Mouse (Mus musculus) monocyte, adult 2 months (primary cell): ENCODE data around the gene Pla2g15.

Experiments used
- DNase-seq, 2 experiments: peaks; one replicate each; pipeline ENCODE4 v3.0.0; 2022; ENCODE audit warnings: low spot score in 2 of 2, low read depth in 1 of 2

Pla2g15 gene

GRCm38 (mm10) chr8:106134751-106135571 is 15.2 kb upstream of the Pla2g15 start:
- DNase-seq, result no peak

DNA sequence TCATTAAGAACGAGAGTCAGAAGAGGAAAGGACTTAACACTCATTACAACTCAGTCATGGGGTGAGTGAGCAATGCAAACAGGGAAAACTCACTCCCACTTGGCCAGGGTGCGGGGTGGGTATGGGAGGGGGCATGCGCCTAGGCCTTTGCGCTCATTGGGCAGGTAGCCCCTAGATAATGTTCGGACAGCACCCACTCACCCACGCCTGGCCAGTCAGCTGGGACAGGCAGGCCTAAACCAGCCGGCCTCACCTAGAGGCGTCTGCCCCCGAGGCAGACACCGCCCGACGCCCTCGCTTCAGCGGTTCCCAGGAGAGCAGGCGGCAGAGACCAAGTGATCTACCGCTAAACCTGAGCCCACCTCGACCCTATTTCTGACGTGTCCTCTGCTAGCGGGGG is 14.5 kb upstream of the Pla2g15 start:
- no peak for DNase-seq

- DNase-seq, result no peak
Observed at GRCm38 (mm10) chr8:106136156-106137130, 13.8 kb upstream of the Pla2g15 start, which contains the start of gene Esrp2. Gene Esrp2, minus strand, starts transcription at chr8:106136974.

GRCm38 (mm10) chr8:106137218-106137905 is 12.8 kb upstream of the Pla2g15 start:
- DNase-seq, result no peak

GRCm38 (mm10) chr8:106137906-106138477 is 12.2 kb upstream of the Pla2g15 start:
- no peak for DNase-seq

DNA sequence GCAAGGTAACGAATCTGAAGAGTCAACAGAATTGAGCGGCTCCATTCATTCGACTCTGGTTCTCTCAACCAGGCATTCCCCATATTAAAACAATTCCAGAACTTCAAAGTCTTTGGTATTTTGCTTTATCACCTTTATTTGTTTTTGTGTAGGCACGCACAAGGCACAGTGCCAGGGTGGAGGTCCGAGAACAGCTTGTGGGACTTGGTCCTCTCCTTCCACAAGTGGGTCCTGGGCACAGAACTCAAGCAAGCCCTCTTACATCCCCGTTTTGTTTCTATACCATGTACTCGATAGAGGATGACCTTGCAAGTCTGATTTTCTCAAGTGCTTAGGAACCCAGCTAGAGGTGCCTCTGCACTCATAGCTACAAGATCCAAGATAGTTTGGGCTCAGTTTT is 11.6 kb upstream of the Pla2g15 start:
- DNase-seq, result no peak

DNA sequence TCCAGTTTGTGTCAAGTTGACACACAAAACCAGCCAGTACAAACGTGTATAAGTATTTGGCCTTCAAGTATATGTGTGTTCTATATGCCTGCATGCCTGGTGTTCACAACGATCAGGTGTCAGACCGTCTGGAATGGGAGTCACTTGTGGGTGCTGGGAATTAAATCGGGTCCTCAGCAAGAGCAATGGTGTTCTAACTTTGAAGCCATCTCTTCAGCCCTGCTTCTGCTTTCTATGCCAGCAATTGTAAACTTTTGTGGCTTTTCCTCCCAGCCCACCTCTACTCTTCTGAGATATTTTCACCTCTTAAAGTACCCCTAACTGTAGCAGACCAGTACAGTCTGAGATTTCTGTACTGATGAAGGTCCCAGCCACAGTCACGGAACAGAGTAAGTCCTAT is 10.0 kb upstream of the Pla2g15 start:
- DNase-seq, result no peak

GRCm38 (mm10) chr8:106140769-106141168 is 9.4 kb upstream of the Pla2g15 start:
- DNase-seq, result peak; percentile 59 to 77

DNA sequence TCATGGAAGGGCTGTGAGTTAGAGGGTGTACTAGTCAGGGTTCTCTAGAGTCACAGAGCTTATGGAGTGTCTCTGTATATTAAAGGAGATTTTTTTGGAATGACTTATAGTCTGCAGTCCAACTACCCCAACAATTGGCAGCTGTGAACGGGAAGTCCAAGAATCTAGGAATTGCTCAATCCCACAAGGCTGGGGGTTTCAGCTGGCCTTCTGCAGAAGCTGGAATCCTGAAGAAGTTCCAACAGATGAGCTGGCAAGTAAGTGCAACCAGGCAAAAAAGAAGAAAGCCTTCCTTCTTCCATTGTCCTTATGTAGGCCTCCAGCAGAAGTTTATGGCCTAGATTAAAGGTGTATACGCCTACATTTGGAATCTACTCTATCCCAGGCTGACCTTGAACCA is 4.9 kb upstream of the Pla2g15 start:
- DNase-seq, result no peak

- no peak for DNase-seq
Observed at GRCm38 (mm10) chr8:106146014-106146413, 4.2 kb upstream of the Pla2g15 start.

DNA sequence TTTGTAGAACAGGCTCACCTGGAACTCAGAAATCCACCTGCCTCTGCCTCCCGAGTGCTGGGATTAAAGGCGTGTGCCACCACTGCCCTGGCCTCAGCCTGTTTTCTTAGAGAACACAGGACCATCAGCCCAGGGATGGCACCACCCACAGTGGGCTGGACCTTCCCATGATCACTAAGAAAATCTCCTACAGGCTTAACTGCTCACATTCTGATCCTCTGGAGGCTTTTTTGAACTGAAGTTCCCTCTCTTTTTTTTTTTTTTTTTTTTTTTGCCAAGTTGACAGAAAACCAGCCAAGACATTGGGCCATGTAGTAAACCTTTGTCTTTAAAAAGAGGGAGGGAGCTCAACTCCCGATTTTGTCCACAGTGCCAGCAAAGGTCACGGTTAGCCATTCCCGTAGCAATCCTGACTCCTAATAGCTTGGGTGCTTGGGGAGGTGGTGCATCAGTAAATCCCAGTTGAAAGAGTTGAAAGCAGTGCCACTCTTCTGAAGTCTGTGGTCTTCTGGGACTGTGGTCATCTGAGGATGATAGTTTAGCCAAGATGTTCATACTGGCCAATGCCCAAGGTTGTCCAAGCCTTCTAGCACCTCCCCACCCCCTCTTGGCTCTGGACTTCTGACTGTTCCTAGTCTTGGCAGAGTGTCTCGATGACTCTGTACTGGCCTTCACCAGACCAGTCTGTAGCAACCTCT is 2.2 kb upstream of the Pla2g15 start:
- no peak for DNase-seq

GRCm38 (mm10) chr8:106149025-106149424 is 1.2 kb upstream of the Pla2g15 start:
- DNase-seq, result no peak

DNA sequence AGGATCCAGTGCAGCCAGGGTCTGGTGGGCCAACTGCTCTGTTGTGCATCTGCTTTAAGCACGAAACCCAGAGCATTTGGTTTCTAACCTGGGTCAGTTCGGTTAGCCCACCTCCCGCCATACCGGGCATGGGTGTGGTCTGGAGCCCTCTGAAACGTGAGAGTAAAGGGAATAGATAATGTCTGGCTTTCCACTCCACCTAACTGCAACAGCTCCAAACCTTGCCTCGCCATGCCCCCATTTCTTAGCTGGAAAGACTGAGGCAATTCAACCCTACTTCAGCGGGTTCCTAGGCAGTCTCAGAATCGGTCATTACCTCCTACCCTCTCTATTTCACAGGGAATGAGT is 428 bp downstream of the Pla2g15 start:
- DNase-seq, result no peak

GRCm38 (mm10) chr8:106151041-106151440 is 842 bp downstream of the Pla2g15 start:
- no peak for DNase-seq

DNA sequence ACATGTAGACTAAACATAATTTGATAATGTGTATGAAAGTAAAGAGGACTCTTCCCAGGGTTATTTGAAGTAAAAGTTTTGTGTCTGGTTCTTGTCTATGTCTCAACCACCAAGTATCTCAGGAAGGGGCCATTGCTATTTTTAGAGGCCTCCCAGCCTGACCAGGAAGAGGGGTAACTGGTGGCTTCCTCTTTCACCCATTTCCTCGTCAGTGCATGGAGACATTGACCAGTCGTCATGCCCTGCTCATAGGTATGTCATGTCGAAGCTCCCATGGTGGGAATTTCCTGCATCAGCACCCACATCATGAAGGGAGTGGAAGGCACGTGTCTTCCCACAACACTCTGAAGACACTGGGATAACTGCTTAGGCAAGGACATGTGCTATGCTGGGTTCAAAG is 2.7 kb downstream of the Pla2g15 start:
- DNase-seq, result no peak

DNA sequence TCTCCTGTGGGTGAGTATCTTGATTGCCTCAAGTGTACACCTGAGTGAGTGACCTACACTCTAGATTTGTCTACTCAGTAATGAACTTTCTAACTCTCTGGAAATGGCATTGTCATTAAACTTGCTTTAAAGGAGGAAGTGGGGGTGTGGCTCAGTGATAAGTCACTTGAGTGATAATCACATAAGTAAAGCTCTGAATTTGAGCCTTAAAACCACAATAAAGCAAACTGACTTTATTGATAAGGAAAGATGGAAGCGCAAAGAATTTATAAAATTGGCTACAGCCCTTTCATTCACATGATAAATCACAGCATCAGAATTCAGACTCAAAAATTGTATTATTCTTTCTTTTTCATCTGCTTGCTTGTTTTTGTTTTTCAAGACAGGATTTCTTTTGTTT is 7.2 kb downstream of the Pla2g15 start:
- DNase-seq, result no peak

GRCm38 (mm10) chr8:106158381-106158780 is 8.2 kb downstream of the Pla2g15 start:
- no peak for DNase-seq

- DNase-seq, result no peak
Observed at GRCm38 (mm10) chr8:106159876-106160275, 9.7 kb downstream of the Pla2g15 start.

- DNase-seq, result no peak
Observed at GRCm38 (mm10) chr8:106163251-106163650, 13.1 kb downstream of the Pla2g15 start.

- DNase-seq, result peak in 1 of 2 experiments; percentile 55
Observed at GRCm38 (mm10) chr8:106165460-106165859, 15.3 kb downstream of the Pla2g15 start.
